Mouse (Mus musculus) limb, embryonic 12.5 days (tissue): Measurements from ENCODE around the gene Tor1a. TPM values are rescaled to one million over a fixed set of nuclear protein-coding genes. Genes with fewer than 3 reads are reported as not detected.
"Not testable (repeated sequence)": the region's sequence is repeated elsewhere in the genome, so short reads cannot be mapped to it uniquely, and the experiment has no call there.

Source experiments
- ATAC-seq: fragments of 200-750 bp; cut with Nextera tagmentation; 2 replicates; pipeline ENCODE4 v1.8.0; 2017; ENCODE audit warnings: low read depth, moderate TSS enrichment; ENCODE audit not compliant: insufficient number of reproducible peaks, insufficient read depth, low FRiP score, low TSS enrichment
- H3K27ac ChIP-seq: fragments of 300-500 bp; sonication (generic); 2 replicates; pipeline ENCODE4 v1.5.1; 2016; ENCODE audit warnings: mild to moderate bottlenecking, moderate library complexity
- H3K27me3 ChIP-seq: fragments of 300-500 bp; sonication (generic); 2 replicates; pipeline ENCODE4 v1.6.1; 2016; ENCODE audit warnings: mild to moderate bottlenecking, moderate library complexity
- H3K36me3 ChIP-seq: fragments of 300-500 bp; sonication (generic); 2 replicates; pipeline ENCODE4 v1.6.1; 2016; ENCODE audit warnings: mild to moderate bottlenecking, moderate library complexity
- H3K4me1 ChIP-seq: fragments of 300-500 bp; sonication (generic); replicated peaks from 2 replicates; pipeline ENCODE4 v1.6.1; 2016
- H3K4me2 ChIP-seq: fragments of 300-500 bp; sonication (generic); 2 replicates; pipeline ENCODE4 v1.6.1; 2016; ENCODE audit warnings: mild to moderate bottlenecking, moderate library complexity
- H3K4me3 ChIP-seq: fragments of 300-500 bp; sonication (generic); replicated peaks from 2 replicates; pipeline ENCODE4 v1.5.1; 2016; ENCODE audit warnings: mild to moderate bottlenecking
- H3K9ac ChIP-seq: fragments of 300-500 bp; sonication (generic); replicated peaks from 2 replicates; pipeline ENCODE4 v1.6.1; 2016; ENCODE audit warnings: mild to moderate bottlenecking, moderate library complexity
- H3K9me3 ChIP-seq: fragments of 300-500 bp; sonication (generic); 2 replicates; pipeline ENCODE4 v1.6.1; 2016; ENCODE audit warnings: mild to moderate bottlenecking, moderate library complexity
- WGBS: fragments of 180-500 bp; shearing (Covaris S2); methylation state at CpG from one replicate; pipeline ENCODE4 v1.1.7; 2016; 5-methylcytosine and 5-hydroxymethylcytosine counted together
- polyA plus RNA-seq: library from polyadenylated mRNA; unstranded; fragments of >200 nt; fragmentation: Nextera tagmentation; extraction: Ambion mirVana; gene quantifications from 2 replicates; pipeline ENCODE4 v1.2.1, GENCODE M21; 2016

The Tor1a gene
- polyA plus RNA-seq, 1 experiment from 2014 or later: 88.0 TPM

DNA sequence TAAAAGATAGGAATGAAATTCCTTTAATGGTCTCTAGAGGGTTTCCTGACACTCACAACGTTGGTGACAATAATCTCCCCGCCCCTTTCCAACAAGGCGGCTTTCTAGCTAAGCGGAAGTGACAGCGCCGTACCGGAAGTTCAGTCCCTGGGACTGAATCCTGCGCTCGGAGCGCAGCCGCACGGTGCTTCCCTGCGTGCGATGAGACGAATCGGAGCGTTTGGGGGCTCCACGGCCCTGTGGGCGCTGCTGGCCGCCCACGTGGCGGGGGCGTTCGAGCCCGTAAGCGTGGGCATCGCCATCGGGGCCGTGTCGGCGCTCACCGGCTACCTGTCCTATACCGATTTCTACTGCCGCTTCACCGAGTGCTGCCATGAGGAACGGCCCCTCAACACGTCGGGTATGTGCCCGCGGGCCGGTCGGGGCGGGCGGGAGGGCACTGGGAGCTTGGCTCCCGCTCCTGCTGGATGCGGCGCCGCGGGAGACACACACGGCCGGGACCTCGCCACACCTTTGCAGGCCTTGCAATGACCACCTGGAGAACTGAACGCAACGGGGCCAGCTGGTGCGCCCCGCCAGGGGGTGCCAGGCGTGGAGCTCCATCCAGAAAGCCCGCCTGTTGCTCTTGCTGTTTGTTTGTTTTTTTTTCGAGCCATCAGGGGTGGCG is 14.8 kb downstream of the Tor1a start, which contains the start of gene Tor1b:
Tor1b (plus strand) TSS at position 136 of the 667 bp plus-strand sequence.
- peaks cover 27% of the 10 kb centered on the region for H3K4me1 ChIP-seq
- H3K4me3 ChIP-seq: peak within 1 kb of the TSS; percentile 91
- H3K4me2 ChIP-seq: peak within 1 kb of the TSS; percentile 89
- peak; percentile 66; the same call in 1 of the 2 replicates for ATAC-seq
- peaks cover 34% of the 10 kb centered on the region for H3K36me3 ChIP-seq
- under 1% methylated on average over 60 of the region's 60 CpGs for WGBS
- H3K9ac ChIP-seq: peak within 1 kb of the TSS; percentile 78
- H3K9me3 ChIP-seq: no peaks in the 10 kb centered on the region
- peak within 1 kb of the TSS; percentile 87 for H3K27ac ChIP-seq
- H3K27me3 ChIP-seq: no peaks in the 10 kb centered on the region

DNA sequence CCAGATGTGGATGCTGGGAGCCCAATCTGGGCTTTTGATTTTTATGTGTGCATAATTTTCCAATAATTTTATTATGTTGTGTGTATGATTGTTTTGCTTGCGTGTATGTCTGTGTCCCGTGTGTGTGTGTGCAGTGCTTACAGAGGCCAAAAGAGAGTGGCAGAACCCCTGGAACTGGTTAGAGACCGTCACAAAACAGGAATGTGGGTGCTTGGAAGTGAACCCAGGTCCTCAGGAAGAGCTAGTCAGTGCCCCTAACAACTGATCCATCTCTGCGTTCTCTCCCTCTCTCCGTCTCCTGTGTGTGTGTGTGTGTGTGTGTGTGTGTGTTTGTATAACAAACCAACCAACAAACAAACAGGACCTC is 15.3 kb downstream of the Tor1a start:
- Histone ChIP-seq H3K27ac (peak overlapping the region; percentile 87), H3K9ac (peak overlapping the region; percentile 78; the same call in 1 of the 2 replicates), H3K4me1 (peaks cover 27% of the 10 kb centered on the region), H3K36me3 (peaks cover 29% of the 10 kb centered on the region), H3K4me2 (peak overlapping the region; percentile 89), H3K27me3 (no peaks in the 10 kb centered on the region), H3K4me3 (peak overlapping the region; percentile 91), H3K9me3 (no peaks in the 10 kb centered on the region)
- no peak for ATAC-seq
- WGBS: 31% methylated on average over 5 of the region's 5 CpGs

DNA sequence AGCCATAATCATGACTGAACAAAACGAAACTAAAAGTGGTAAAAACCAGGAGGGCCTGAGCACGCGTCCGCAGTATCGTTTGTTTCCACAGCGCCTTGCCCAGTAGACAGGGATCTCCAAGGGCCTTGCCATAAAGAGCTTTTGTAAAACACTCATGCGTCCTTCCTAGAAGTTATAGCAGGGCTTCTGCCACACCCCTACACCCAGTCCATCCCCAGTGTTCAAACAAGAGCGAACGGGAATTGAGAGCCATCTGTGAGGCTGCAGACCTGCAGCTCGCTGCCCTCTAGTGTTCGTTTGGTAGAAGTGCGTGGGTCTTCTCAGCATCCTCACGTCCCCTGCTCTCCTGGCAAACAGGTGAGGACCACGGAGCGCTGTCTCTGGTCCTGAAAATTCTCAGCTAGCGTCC is 25.1 kb downstream of the Tor1a start:
- Histone ChIP-seq H3K4me2 (peak overlapping the region; percentile 22), H3K4me3 (peak overlapping the region; percentile 8; the same call in 1 of the 2 replicates)
- peak; percentile 61 for ATAC-seq

DNA sequence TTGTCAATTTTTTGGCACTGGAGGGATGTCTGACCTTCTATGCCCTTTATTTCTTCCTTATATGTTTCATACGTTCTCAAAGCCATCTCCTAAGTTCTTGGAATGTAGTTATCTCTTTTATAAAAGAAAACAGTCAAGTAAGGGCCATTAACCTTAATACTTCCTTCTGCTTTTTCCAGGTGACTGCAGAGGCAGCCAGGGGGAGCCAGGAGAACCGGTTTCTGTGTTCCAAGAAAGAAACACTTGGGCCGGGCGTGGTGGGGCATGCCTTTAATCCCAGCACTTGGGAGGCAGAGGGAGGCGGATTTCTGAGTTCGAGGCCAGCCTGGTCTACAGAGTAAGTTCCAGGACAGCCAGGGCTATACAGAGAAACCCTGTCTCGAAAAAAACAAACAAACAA is 25.6 kb downstream of the Tor1a start:
- H3K27ac ChIP-seq, H3K9me3 ChIP-seq, H3K4me2 ChIP-seq, ATAC-seq, H3K27me3 ChIP-seq, H3K36me3 ChIP-seq, H3K4me1 ChIP-seq, H3K9ac ChIP-seq, H3K4me3 ChIP-seq: not testable (repeated sequence)
- 47% methylated on average over 7 of the region's 7 CpGs for WGBS

More for the DNA sequence above, 25.1 kb downstream of the Tor1a start:
- H3K9me3 ChIP-seq: no peaks in the 10 kb centered on the region
- no peaks in the 10 kb centered on the region for H3K4me1 ChIP-seq
- no peaks in the 10 kb centered on the region for H3K36me3 ChIP-seq
- no peaks in the 10 kb centered on the region for H3K27me3 ChIP-seq
- H3K9ac ChIP-seq: no peak overlapping the region
- WGBS: 30% methylated on average over 16 of the region's 16 CpGs
- H3K27ac ChIP-seq: no peak overlapping the region

DNA sequence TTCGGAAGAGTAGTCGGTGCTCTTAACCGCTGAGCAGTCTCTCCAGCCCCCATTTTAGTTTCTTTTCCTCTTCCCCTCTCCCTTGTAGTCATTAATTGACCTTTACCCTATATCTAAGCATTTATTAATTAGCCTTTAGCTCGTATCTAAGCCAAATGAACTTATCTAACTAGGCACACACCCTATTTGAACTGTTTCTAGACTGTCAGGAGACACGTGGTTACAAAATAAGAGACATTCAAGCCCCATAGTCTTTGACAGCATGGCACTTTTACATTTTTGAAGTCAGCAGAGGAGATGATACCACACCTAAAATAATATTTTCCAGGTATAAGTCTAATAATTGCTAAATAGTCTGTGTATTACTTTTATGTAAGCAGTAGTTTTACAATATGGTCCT is 26.1 kb downstream of the Tor1a start:
- 87% methylated on average over 5 of the region's 5 CpGs for WGBS
- Histone ChIP-seq H3K4me1 (no peaks in the 10 kb centered on the region), H3K27ac (no peak overlapping the region), H3K4me2 (no peak overlapping the region), H3K9me3 (no peaks in the 10 kb centered on the region), H3K27me3 (no peaks in the 10 kb centered on the region), H3K36me3 (no peaks in the 10 kb centered on the region), H3K4me3 (no peak overlapping the region), H3K9ac (no peak overlapping the region)
- no peak for ATAC-seq

DNA sequence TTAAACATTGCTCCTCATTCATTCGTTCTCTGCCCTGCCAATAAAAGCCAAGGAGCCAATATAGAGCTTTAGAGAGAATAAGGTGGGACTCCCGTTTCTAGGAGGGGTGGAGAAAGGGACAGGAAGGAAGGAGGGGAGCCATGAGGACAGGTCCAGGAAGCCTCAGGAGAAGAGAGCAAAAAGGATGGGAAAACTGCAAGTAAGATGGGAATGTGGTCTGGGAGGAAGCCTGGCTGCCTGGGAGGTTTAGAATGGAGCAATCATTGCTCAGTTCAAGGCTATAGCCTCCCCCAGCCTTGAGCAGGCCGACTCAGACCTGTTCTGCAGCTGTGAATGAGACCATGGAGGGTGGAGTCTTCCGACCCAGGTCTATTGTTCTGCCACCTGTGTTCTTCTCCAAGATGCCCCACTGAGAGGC is 29.1 kb downstream of the Tor1a start:
- H3K4me3 ChIP-seq: no peak overlapping the region
- WGBS: 54% methylated on average over 4 of the region's 4 CpGs

DNA sequence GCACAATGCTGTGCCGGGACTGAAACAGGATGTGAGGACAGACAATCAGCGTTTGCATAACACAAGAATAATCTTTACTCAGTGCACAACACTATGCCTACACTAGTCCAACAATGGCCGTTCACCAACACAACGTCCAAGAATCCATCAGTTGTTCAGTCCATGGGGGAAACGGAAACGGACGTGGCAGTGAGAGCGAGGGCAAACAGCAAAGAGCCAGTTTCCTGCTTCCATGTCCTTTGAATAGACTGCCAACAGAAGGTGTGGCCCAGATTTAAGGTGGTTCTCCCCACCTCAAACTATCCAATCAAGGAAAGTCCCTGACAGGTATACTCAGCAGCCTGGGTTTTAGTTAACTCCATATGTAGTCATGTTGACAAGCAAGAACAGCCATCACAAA is 30.0 kb downstream of the Tor1a start:
- WGBS: 89% methylated on average over 8 of the region's 8 CpGs
- no peaks in the 10 kb centered on the region for H3K36me3 ChIP-seq
- H3K4me3 ChIP-seq: no peak overlapping the region
- no peak overlapping the region for H3K27ac ChIP-seq
- no peaks in the 10 kb centered on the region for H3K9me3 ChIP-seq
- H3K4me2 ChIP-seq: no peak overlapping the region
- no peaks in the 10 kb centered on the region for H3K4me1 ChIP-seq
- no peak overlapping the region for H3K9ac ChIP-seq
- ATAC-seq: no peak
- no peaks in the 10 kb centered on the region for H3K27me3 ChIP-seq

More for the DNA sequence above, 29.1 kb downstream of the Tor1a start:
- Histone ChIP-seq H3K9ac (no peak overlapping the region), H3K36me3 (no peaks in the 10 kb centered on the region), H3K4me1 (no peaks in the 10 kb centered on the region), H3K9me3 (no peaks in the 10 kb centered on the region), H3K4me2 (no peak overlapping the region), H3K27ac (no peak overlapping the region), H3K27me3 (no peaks in the 10 kb centered on the region)
- ATAC-seq: no peak

DNA sequence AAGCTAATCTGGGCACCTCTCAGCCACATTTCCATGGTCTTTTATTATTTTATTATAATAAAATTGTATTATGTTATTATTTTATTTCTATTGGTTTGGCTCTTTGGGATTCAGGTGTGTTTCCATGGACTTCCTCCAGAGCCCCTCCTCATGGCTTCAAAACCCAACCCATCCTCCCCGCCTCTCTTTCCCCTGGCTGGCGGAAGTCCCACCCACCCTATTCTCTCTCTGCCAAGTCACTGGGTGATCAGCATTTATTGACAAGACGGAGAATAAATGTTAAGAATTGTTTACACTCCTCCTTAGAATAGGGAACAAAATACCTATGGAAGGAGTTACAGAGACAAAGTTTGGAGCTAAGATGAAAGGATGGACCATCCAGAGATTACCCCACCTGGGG is 30.9 kb downstream of the Tor1a start:
- Histone ChIP-seq H3K36me3 (no peaks in the 10 kb centered on the region), H3K27ac (no peak overlapping the region), H3K4me3 (no peak overlapping the region), H3K4me2 (no peak overlapping the region), H3K27me3 (no peaks in the 10 kb centered on the region), H3K4me1 (no peaks in the 10 kb centered on the region), H3K9ac (no peak overlapping the region), H3K9me3 (no peaks in the 10 kb centered on the region)
- 78% methylated on average over 3 of the region's 3 CpGs for WGBS
- no peak for ATAC-seq

DNA sequence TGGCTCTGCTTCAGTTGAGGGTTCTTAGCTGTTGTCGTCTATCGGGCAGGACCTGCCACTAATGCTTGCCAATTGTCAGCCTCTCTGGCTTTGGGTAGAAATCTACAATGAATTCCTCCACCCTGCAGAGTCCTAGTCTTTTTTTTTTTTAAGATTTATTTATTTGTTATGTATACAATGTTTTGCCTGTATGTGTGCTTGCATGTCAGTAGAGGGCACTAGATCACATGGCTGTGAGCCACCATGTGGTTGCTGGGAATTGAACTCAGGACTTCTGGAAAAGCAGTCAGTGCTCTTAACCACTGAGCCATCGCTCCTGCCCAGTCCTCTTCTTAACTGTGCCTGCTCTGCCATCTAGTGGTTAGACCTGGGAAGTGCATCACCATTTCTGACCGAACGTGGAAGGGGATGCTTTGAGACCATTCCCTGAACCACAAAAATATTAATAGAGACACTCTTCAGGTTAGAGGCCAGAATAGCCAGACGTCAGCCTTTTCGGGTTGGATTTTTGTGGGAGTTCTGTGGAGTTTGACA is 33.7 kb downstream of the Tor1a start:
- Histone ChIP-seq H3K9ac (no peak overlapping the region), H3K4me2 (no peak overlapping the region), H3K4me3 (no peak overlapping the region), H3K4me1 (peaks cover 10% of the 10 kb centered on the region; the same call in 1 of the 2 replicates), H3K27me3 (no peaks in the 10 kb centered on the region), H3K36me3 (no peaks in the 10 kb centered on the region), H3K9me3 (no peaks in the 10 kb centered on the region), H3K27ac (no peak overlapping the region)
- WGBS: 25% methylated on average over 7 of the region's 7 CpGs
- no peak for ATAC-seq

DNA sequence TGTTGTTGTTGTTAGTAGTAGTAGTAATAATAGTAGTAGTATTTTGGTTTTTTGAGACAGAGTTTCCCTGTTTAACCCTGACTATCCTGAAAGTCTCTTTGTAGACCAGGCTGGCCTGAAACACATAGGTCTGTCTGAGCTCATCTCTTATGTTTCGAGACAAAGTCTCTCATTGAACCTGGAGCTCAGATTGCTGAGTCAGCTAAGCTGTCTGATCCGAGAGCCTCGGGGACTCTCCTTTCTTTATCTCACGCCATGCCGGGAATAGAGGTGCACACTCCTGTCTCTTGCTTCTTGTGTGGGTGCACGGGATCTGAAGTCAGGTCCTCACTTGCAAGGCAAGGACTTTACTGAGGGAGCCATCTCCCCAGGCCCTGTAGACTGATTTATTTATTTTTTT is 34.7 kb downstream of the Tor1a start:
- Histone ChIP-seq H3K36me3 (no peaks in the 10 kb centered on the region), H3K4me3 (no peak overlapping the region), H3K27ac (no peak overlapping the region), H3K9ac (no peak overlapping the region), H3K4me2 (no peak overlapping the region), H3K4me1 (peaks cover 16% of the 10 kb centered on the region), H3K27me3 (no peaks in the 10 kb centered on the region), H3K9me3 (no peaks in the 10 kb centered on the region)
- ATAC-seq: no peak
- WGBS: 82% methylated on average over 6 of the region's 6 CpGs

DNA sequence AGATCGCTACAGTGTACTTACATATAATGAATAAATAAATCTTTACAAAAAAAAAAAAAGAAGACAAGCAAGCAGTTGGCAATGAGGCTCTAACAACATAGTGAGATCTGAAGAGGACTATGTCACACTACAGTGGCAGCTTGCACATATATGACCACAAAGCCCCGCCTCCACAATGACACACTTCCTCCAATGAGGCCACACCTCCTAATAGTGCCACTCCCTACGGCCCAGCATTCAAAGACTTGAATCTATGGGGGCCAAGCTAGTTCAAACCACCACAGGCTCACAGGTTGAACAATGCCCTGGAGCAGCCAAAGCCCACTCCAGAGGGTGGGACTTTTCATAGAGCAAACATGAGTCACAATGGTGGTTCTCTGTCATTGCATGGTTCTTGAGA is 35.8 kb downstream of the Tor1a start:
- no peak for ATAC-seq
- Histone ChIP-seq H3K4me2 (no peak overlapping the region), H3K4me1 (peaks cover 20% of the 10 kb centered on the region), H3K27ac (no peak overlapping the region), H3K4me3 (no peak overlapping the region), H3K36me3 (no peaks in the 10 kb centered on the region), H3K9me3 (no peaks in the 10 kb centered on the region), H3K9ac (no peak overlapping the region), H3K27me3 (no peaks in the 10 kb centered on the region)
- WGBS: 84% methylated on average over 3 of the region's 3 CpGs

DNA sequence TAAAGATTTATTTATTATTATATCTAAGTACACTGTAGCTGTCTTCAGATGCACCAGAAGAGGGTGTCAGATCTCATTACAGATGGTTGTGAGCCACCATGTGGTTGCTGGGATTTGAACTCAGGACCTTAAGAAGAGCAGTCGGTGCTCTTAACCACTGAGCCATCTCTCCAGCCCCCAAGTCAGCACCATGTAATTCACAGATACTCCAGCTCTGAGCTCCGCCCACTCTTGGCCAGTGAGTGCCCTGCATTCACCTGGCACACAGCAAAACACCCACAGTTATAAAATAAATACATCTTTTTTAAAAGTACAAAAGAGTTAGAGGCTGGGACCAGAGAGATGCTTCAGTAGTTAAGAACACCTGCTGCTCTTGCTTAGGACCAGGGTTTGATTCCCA is 36.9 kb downstream of the Tor1a start:
- ATAC-seq, H3K27me3 ChIP-seq, H3K36me3 ChIP-seq, H3K27ac ChIP-seq, H3K4me2 ChIP-seq, H3K4me3 ChIP-seq, H3K9ac ChIP-seq, H3K9me3 ChIP-seq: not testable (repeated sequence)
- WGBS: 92% methylated on average over 2 of the region's 2 CpGs
- H3K4me1 ChIP-seq: peaks cover 20% of the 10 kb centered on the region
